ENCODE assay signal across 8 mouse cellular contexts in the genomic region with DNA sequence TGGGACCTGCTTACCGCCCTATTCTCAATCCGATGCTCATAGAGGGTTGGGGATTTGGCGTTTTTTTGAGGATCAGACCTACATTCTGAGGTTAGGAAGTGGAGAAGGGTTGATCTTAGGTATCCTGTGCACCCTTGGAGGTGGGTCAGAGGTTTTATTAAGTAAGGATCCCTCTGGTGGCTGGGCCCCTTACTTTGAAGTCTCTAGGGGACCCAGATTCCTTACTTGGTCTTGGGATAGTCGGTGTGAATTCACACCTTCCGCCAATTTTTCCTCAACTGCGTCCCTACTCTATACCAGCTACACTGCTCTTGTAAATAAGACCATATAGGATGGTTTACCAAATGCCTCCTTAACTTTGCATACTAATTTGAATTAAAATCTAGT. TPM values are rescaled to one million over a fixed set of nuclear protein-coding genes. Genes with fewer than 3 reads are reported as not detected.
DNase-seq lines count a peak whose midpoint lies in the region; ATAC-seq and TF ChIP-seq lines count a peak whose summit lies in the region.

No protein-coding gene starts in this region.

- peak overlapping the region; percentile 57 for H3K4me3 ChIP-seq in lung, adult 2 months (replicated peaks; ENCODE audit: extremely low read depth, low read depth, low read length)
- peak overlapping the region; percentile 69 for H3K4me3 ChIP-seq in embryonic facial prominence, embryonic 14.5 days (ENCODE audit: low read depth, low read length)
- H3K4me3 ChIP-seq in intestine, postnatal 0 days (ENCODE audit: low read depth, low read length): peak overlapping the region; percentile 45
- H3K4me3 ChIP-seq in neural tube, embryonic 14.5 days (ENCODE audit: low read depth, low read length): peak overlapping the region; percentile 60

- H3K27ac ChIP-seq in embryonic facial prominence, embryonic 14.5 days (replicated peaks; ENCODE audit: low read depth, low read length): 0 out of 2 replicates have a peak overlapping the region, but pooled peaks have one; percentile 33
- no peak overlapping the region for H3K27ac ChIP-seq in intestine, postnatal 0 days (ENCODE audit: low read depth, low read length)
- H3K27ac ChIP-seq in neural tube, embryonic 14.5 days (ENCODE audit: low read depth, low read length): no peak overlapping the region

- WGBS in lung, adult 2 months: 15% methylated on average over 6 of the region's 6 CpGs
- 13% methylated on average over 6 of the region's 6 CpGs for WGBS in embryonic facial prominence, embryonic 14.5 days
- 11% methylated on average over 6 of the region's 6 CpGs for WGBS in intestine, postnatal 0 days
- 6% methylated on average over 6 of the region's 6 CpGs for WGBS in neural tube, embryonic 14.5 days

- peaks cover 3% of the 10 kb centered on the region; the same call in 1 of the 2 replicates for H3K27me3 ChIP-seq in embryonic facial prominence, embryonic 14.5 days (replicated peaks; ENCODE audit: control insufficient read depth, insufficient read depth, low read length)
- H3K27me3 ChIP-seq in intestine, postnatal 0 days (replicated peaks; ENCODE audit: control insufficient read depth, insufficient read depth, low read length): peaks cover 20% of the 10 kb centered on the region; the same call in 1 of the 2 replicates
- peaks cover 9% of the 10 kb centered on the region; the same call in 1 of the 2 replicates for H3K27me3 ChIP-seq in neural tube, embryonic 14.5 days (ENCODE audit: control insufficient read depth, insufficient read depth, low read length)

- DNase-seq in lung, adult 2 months: no peak
- no peak for DNase-seq in lung, postnatal 4 days
- DNase-seq in embryonic facial prominence, embryonic 14.5 days (ENCODE audit: low spot score): no peak
- no peak for DNase-seq in frontal cortex, adult 2 months (ENCODE audit: extremely low spot score in 1 of 2, low spot score in 1 of 2)
- DNase-seq in left cerebral cortex, adult 18-20 months (ENCODE audit: low spot score in 2 of 2): no peak
- no peak for DNase-seq in cerebellum, adult 9-11 months

- no peak for TF ChIP-seq CTCF in lung, adult 2 months (IDR thresholded peaks at IDR 0.05; ENCODE audit: insufficient read depth, low read length)
- no peak for TF ChIP-seq CTCF in intestine, postnatal 0 days (IDR thresholded peaks at IDR 0.05; ENCODE audit: low read depth)

- H3K4me2 ChIP-seq in embryonic facial prominence, embryonic 14.5 days (ENCODE audit: low read depth, low read length): peak overlapping the region; percentile 95
- peak overlapping the region; percentile 70 for H3K4me2 ChIP-seq in intestine, postnatal 0 days (replicated peaks; ENCODE audit: low read depth)
- peak overlapping the region; percentile 98 for H3K4me2 ChIP-seq in neural tube, embryonic 14.5 days (ENCODE audit: low read depth, low read length)

- peak overlapping the region; percentile 68 for H3K9ac ChIP-seq in embryonic facial prominence, embryonic 14.5 days (ENCODE audit: low read depth, low read length)
- no peak overlapping the region for H3K9ac ChIP-seq in intestine, postnatal 0 days (ENCODE audit: low read depth, low read length)
- peak overlapping the region; percentile 59 for H3K9ac ChIP-seq in neural tube, embryonic 14.5 days (replicated peaks; ENCODE audit: low read depth, low read length)

- TF ChIP-seq POLR2A in lung, adult 2 months (IDR thresholded peaks at IDR 0.05; ENCODE audit: borderline replicate concordance, extremely low read depth, low read depth, low read length): no peak

- no peaks in the 10 kb centered on the region for H3K36me3 ChIP-seq in embryonic facial prominence, embryonic 14.5 days (ENCODE audit: control insufficient read depth, insufficient read depth, low read length)
- H3K36me3 ChIP-seq in intestine, postnatal 0 days (ENCODE audit: control insufficient read depth, insufficient read depth): no peaks in the 10 kb centered on the region
- H3K36me3 ChIP-seq in neural tube, embryonic 14.5 days (ENCODE audit: control insufficient read depth, insufficient read depth, low read length): no peaks in the 10 kb centered on the region

- no peaks in the 10 kb centered on the region for H3K4me1 ChIP-seq in lung, adult 2 months (ENCODE audit: control insufficient read depth, insufficient read depth, low read length)
- peaks cover 7% of the 10 kb centered on the region for H3K4me1 ChIP-seq in embryonic facial prominence, embryonic 14.5 days (ENCODE audit: control insufficient read depth, insufficient read depth, low read length)
- no peaks in the 10 kb centered on the region for H3K4me1 ChIP-seq in intestine, postnatal 0 days (replicated peaks; ENCODE audit: control insufficient read depth, insufficient read depth, low read length)
- peaks cover 7% of the 10 kb centered on the region; the same call in 1 of the 2 replicates for H3K4me1 ChIP-seq in neural tube, embryonic 14.5 days (ENCODE audit: control insufficient read depth, insufficient read depth, low read length)

- no peak for ATAC-seq in embryonic facial prominence, embryonic 14.5 days (ENCODE audit: low read depth)
- no peak for ATAC-seq in intestine, postnatal 0 days
- 0 out of 2 replicates have a peak, but pooled peaks have one; percentile 5 for ATAC-seq in neural tube, embryonic 14.5 days (ENCODE audit: low read depth)

- H3K9me3 ChIP-seq in embryonic facial prominence, embryonic 14.5 days (ENCODE audit: control insufficient read depth, low read length): no peaks in the 10 kb centered on the region
- H3K9me3 ChIP-seq in intestine, postnatal 0 days (ENCODE audit: control insufficient read depth): no peaks in the 10 kb centered on the region
- no peaks in the 10 kb centered on the region for H3K9me3 ChIP-seq in neural tube, embryonic 14.5 days (ENCODE audit: control insufficient read depth, low read length)

RNA-seq across cellular contexts. Expression of gene Dock10, which starts 0.5 kb away (rescaled TPM):
- 9.8 and 13.6 TPM in 2 replicates for polyA plus RNA-seq in lung, adult 2 months (2012; rRNA removed)
- polyA plus RNA-seq in embryonic facial prominence, embryonic 14.5 days (2014; fragmentation: Nextera tagmentation; extraction: Ambion mirVana): 9.2 and 10.2 TPM in 2 replicates
- 2.1 and 2.5 TPM in 2 replicates for polyA plus RNA-seq in intestine, postnatal 0 days (2015; fragmentation: Nextera tagmentation; extraction: Ambion mirVana)
- polyA plus RNA-seq in neural tube, embryonic 14.5 days (2014; fragmentation: Nextera tagmentation; extraction: Ambion mirVana): 8.3 and 9.1 TPM in 2 replicates
- polyA plus RNA-seq in frontal cortex, adult 2 months (2012; rRNA removed): 43.0 and 43.1 TPM in 2 replicates
- 10 to 100 TPM; 20.8 to 28.3 TPM for total RNA-seq in left cerebral cortex, adult 18-20 months (2021)
